Mouse (Mus musculus) megakaryocyte, embryonic 14.5 days (primary cell): ENCODE results near the gene Pak1ip1.

Experiments used
- FLI1 ChIP-seq: IDR thresholded peaks from 2 replicates; pipeline ENCODE4 v1.6.1; 2012; ENCODE audit warnings: low read length, inconsistent platforms, mixed read lengths
- GATA1 ChIP-seq: IDR thresholded peaks from 3 replicates; pipeline ENCODE4 v1.6.1; 2012; ENCODE audit warnings: mixed read lengths, low read length, inconsistent platforms, borderline replicate concordance

DNA sequence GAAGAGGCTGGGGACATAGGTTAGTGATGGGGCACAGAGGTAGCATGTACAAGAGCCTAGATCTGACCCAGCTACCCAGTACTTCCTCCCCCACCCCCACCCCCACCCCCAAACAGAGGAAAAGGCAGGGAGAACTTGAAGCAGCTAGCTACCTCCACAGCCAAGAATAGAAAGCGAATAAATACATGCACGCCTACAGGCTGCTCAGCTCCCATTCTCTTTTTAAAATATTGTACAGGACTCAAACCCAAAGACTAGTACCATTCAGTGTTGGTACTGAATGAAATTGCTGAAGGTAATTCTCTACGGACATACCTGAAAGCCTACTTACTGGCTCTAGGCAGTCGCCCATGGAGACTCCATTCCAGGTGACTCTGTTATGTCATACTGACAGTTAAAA is 41.7 kb downstream of the Pak1ip1 start:
- TF ChIP-seq GATA1 (no peak), FLI1 (no peak)
